Mouse (Mus musculus) lung, adult 2 months (tissue): ENCODE results near the gene Eno2.

Source experiments
- CTCF ChIP-seq: fragments of 200-500 bp; IDR thresholded peaks from 2 replicates; pipeline ENCODE4 v1.5.1; 2011; ENCODE audit warnings: mild to moderate bottlenecking, low read length, control low read depth; ENCODE audit not compliant: insufficient read depth
- POLR2A ChIP-seq: fragments of 200-500 bp; IDR thresholded peaks from 2 replicates; pipeline ENCODE4 v1.6.1; 2011; ENCODE audit warnings: low read depth, mild to moderate bottlenecking, control low read depth, low read length, borderline replicate concordance; ENCODE audit errors: extremely low read depth

- TF ChIP-seq POLR2A = no peak
- TF ChIP-seq CTCF = no peak
These were observed 1.9 kb downstream of the Eno2 start for GRCm38 (mm10) chr6:124767536-124767919.
